Mouse (Mus musculus): Measurements from ENCODE around the gene Gm8212. TPM values are rescaled to one million over a fixed set of nuclear protein-coding genes. Genes with fewer than 3 reads are reported as not detected.
"Not testable (repeated sequence)": the region's sequence is repeated elsewhere in the genome, so short reads cannot be mapped to it uniquely, and the experiment has no call there.

The Gm8212 gene
- total RNA-seq (2017), result not detected in 3 replicates

DNA sequence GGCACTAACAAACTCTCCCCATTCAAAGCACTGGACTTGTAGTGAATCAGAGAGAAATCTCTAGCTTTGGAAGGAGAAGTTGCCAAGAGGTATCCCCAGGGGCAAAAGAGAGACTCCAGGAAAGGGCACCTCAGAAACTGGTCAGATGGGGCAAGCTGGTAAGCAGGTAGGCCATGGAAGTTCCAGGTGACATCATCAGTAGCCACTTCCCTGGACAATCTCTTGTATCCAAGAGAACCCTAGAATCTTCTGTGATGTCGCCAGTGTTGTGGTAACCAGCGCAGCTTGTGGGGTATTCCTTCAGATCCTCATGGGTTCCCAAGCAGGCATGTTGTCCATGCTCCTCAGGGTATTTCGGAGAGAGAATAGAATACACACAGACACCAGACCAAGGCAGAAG lies at the start of gene Gm8212:
Gene Gm8212, plus strand, starts transcription at position 301 of the 400 bp plus-strand sequence.
- not testable (repeated sequence) for ATAC-seq (replicated peaks; ENCODE audit: insufficient number of reproducible peaks, low FRiP score, low TSS enrichment, poor library complexity, severe bottlenecking)

DNA sequence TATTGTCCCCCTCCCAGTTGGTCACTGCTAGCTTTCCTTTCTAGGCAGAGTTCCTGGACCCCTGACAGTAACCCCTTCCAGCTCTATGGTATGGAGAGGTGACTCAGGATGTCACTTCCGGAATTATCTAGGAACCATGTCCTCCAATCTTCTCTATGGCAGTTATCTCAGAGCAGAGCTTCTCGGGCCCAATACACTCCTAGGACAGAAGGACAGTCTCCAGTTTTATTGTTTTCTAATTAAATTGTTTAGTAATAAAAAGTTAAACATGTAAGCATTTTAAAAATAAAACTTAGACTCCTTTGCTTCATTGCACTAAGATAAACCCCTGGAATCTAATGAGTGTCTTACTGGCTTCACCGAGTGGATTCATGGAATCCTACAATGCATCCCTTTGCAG lies 15.7 kb downstream of the Gm8212 start, which contains the start of gene 4930503E14Rik:
Gene 4930503E14Rik, minus strand, starts transcription at position 101 of the 400 bp plus-strand sequence.
- ATAC-seq (replicated peaks; ENCODE audit: insufficient number of reproducible peaks, low FRiP score, low TSS enrichment, poor library complexity, severe bottlenecking), result not testable (repeated sequence)

DNA sequence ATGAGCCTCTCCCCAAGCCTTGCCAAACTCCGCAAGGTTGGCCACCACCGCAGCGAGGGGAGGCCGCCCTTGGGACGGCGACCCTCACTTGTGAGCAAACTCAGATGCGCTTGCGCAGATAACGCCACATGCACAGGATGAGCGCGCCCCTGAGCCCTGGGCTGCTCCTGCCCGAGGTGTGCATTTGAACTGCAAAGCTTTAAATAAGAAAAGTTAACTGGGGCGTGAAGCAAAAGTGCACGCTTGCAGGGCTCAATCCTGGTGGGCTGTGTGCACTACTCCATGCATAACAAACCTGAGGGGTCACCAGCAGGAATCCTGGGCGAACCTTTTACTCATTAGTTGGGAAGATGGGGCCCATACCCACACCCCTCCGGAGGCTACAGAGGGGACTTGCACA lies 50.6 kb downstream of the Gm8212 start:
- ATAC-seq (replicated peaks; ENCODE audit: insufficient number of reproducible peaks, low FRiP score, low TSS enrichment, poor library complexity, severe bottlenecking), result no peak

Other genes starting within 250 kb of the Gm8212 start
- gene Ang5, start 240.6 kb upstream of the Gm8212 start, total RNA-seq (2017), result not detected in 3 replicates
- not detected in 3 replicates for gene Ang6, start 195.4 kb upstream of the Gm8212 start, total RNA-seq (2017)
- 1,412 to 3,555 TPM (median 3,137 TPM) in 3 replicates for gene Ear2, start 95.0 kb upstream of the Gm8212 start, total RNA-seq (2017)
- gene Gm3327, start 73.8 kb upstream of the Gm8212 start, total RNA-seq (2017), result not detected in 3 replicates
- gene 4930503E14Rik, start 15.6 kb downstream of the Gm8212 start, total RNA-seq (2017), result not detected in 3 replicates
- gene Gm8220, start 87.9 kb downstream of the Gm8212 start, total RNA-seq (2017), result not detected in 3 replicates
- not detected in 3 replicates for gene Gm5930, start 140.9 kb downstream of the Gm8212 start, total RNA-seq (2017)
- gene Gm8229, start 167.7 kb downstream of the Gm8212 start, total RNA-seq (2017), result not detected in 3 replicates
- not detected in 3 replicates for gene Gm3371, start 213.0 kb downstream of the Gm8212 start, total RNA-seq (2017)
- not detected in 3 replicates for gene Gm8232, start 236.0 kb downstream of the Gm8212 start, total RNA-seq (2017)